Mouse (Mus musculus) liver, embryonic 14.5 days (tissue): ENCODE results near the gene Gm38392.

Experiments
- CTCF ChIP-seq: IDR thresholded peaks from 2 replicates; pipeline ENCODE4 v1.5.1; 2016; ENCODE audit warnings: antibody characterized with exemption, low read depth, control low read depth
- EP300 ChIP-seq: IDR thresholded peaks from 2 replicates; pipeline ENCODE4 v1.6.1; 2016; ENCODE audit warnings: antibody characterized with exemption, low read depth

- TF ChIP-seq CTCF (no peak), EP300 (no peak)
Measured at GRCm38 (mm10) chr3:88219940-88220339, 67.1 kb downstream of the Gm38392 start.
